Mouse (Mus musculus) limb, embryonic 13.5 days (tissue): Measurements from ENCODE around the gene Arhgef10l. TPM values are rescaled to one million over a fixed set of nuclear protein-coding genes. Genes with fewer than 3 reads are reported as not detected.

ENCODE experiments used
- ATAC-seq: fragments of 200-750 bp; cut with Nextera tagmentation; 2 replicates; pipeline ENCODE4 v1.8.0; 2017; ENCODE audit warnings: low read depth, moderate number of reproducible peaks, moderate TSS enrichment; ENCODE audit not compliant: low FRiP score
- H3K27ac ChIP-seq: fragments of 300-500 bp; sonication (generic); 2 replicates; pipeline ENCODE4 v1.5.1; 2015; ENCODE audit warnings: inconsistent platforms, mild to moderate bottlenecking, moderate library complexity
- H3K27me3 ChIP-seq: fragments of 300-500 bp; sonication (generic); 2 replicates; pipeline ENCODE4 v1.6.1; 2015; ENCODE audit warnings: mild to moderate bottlenecking, inconsistent platforms
- H3K36me3 ChIP-seq: fragments of 300-500 bp; sonication (generic); 2 replicates; pipeline ENCODE4 v1.6.1; 2015; ENCODE audit warnings: inconsistent platforms, mild to moderate bottlenecking, moderate library complexity
- H3K4me1 ChIP-seq: fragments of 300-500 bp; sonication (generic); 2 replicates; pipeline ENCODE4 v1.6.1; 2015; ENCODE audit warnings: inconsistent platforms
- H3K4me2 ChIP-seq: fragments of 300-500 bp; sonication (generic); replicated peaks from 2 replicates; pipeline ENCODE4 v1.6.1; 2015; ENCODE audit warnings: inconsistent platforms, mild to moderate bottlenecking, moderate library complexity
- H3K4me3 ChIP-seq: fragments of 300-500 bp; sonication (generic); 2 replicates; pipeline ENCODE4 v1.5.1; 2015; ENCODE audit warnings: moderate library complexity, mild to moderate bottlenecking, inconsistent platforms
- H3K9ac ChIP-seq: fragments of 300-500 bp; sonication (generic); 2 replicates; pipeline ENCODE4 v1.6.1; 2015; ENCODE audit warnings: mild to moderate bottlenecking, inconsistent platforms
- H3K9me3 ChIP-seq: fragments of 300-500 bp; sonication (generic); 2 replicates; pipeline ENCODE4 v1.6.1; 2016; ENCODE audit warnings: inconsistent platforms
- WGBS: fragments of 180-500 bp; shearing (Covaris S2); methylation state at CpG from one replicate; pipeline ENCODE4 v1.1.7; 2015; 5-methylcytosine and 5-hydroxymethylcytosine counted together
- polyA plus RNA-seq: library from polyadenylated mRNA; unstranded; fragments of >200 nt; fragmentation: Nextera tagmentation; extraction: Ambion mirVana; gene quantifications from 2 replicates; pipeline ENCODE4 v1.2.1, GENCODE M21; 2015

Arhgef10l gene
- polyA plus RNA-seq, 1 experiment from 2014 or later: 14.9 TPM

DNA sequence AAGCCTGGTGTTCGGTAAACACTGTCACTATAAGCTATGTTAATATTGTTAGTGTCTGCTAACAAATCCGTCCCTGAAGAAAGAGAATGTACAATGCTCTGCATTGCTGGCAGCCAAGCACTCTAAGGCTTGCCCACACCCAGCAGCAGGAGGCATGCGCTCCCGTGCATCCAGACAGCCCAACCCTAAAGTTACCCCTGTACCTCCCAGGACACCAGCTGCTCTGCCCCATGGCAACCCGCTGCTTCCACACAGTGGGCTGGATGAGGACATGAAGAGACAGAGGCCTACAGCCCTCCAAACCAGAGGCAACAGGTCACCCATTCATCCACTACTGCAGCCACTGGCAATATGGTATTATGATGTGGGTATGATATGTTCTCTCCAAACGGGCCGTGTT, 60.0 kb downstream of the Arhgef10l start:
- 73% methylated on average over 7 of the region's 7 CpGs for WGBS
- H3K9ac ChIP-seq: no peak overlapping the region

DNA sequence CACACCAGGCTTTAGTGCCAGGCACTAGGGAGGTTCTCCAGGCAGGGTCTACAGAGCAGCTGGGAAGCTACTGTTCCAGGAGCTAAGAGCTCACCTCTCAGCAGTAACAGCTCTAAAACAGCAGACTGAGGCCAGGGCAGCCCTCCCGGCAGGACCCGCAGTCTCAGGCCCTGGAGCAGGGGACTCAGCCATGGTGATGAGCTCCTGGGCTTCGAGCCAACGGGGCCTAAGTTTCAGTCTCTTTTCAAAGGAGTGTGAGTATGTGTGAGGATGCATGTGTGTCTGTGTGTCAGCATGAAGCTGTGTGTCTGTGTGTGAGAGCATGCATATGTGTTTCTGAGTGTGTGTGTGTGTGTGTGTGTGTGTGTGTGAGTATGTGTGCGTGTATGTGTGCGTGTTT, 60.6 kb downstream of the Arhgef10l start:
- WGBS: 84% methylated on average over 6 of the region's 6 CpGs

More for the DNA sequence above, 60.0 kb downstream of the Arhgef10l start:
- Histone ChIP-seq H3K4me1 (peaks cover 20% of the 10 kb centered on the region), H3K9me3 (no peaks in the 10 kb centered on the region), H3K4me2 (no peak overlapping the region), H3K36me3 (peaks cover 53% of the 10 kb centered on the region), H3K4me3 (no peak overlapping the region), H3K27ac (no peak overlapping the region), H3K27me3 (no peaks in the 10 kb centered on the region)
- ATAC-seq: no peak

GRCm38 (mm10) chr4:140604541-140604940, 61.3 kb downstream of the Arhgef10l start:
- H3K9me3 ChIP-seq: no peaks in the 10 kb centered on the region
- 91% methylated on average over 8 of the region's 8 CpGs for WGBS
- H3K4me2 ChIP-seq: no peak overlapping the region
- H3K9ac ChIP-seq: no peak overlapping the region
- peaks cover 54% of the 10 kb centered on the region for H3K36me3 ChIP-seq
- ATAC-seq: no peak
- no peaks in the 10 kb centered on the region for H3K27me3 ChIP-seq
- peaks cover 12% of the 10 kb centered on the region; the same call in 1 of the 2 replicates for H3K4me1 ChIP-seq
- H3K4me3 ChIP-seq: no peak overlapping the region
- no peak overlapping the region for H3K27ac ChIP-seq

More for the DNA sequence above, 60.6 kb downstream of the Arhgef10l start:
- H3K4me1 ChIP-seq: peaks cover 15% of the 10 kb centered on the region
- no peak for ATAC-seq
- no peak overlapping the region for H3K9ac ChIP-seq
- H3K36me3 ChIP-seq: peaks cover 55% of the 10 kb centered on the region
- no peaks in the 10 kb centered on the region for H3K27me3 ChIP-seq
- H3K4me3 ChIP-seq: no peak overlapping the region
- no peak overlapping the region for H3K27ac ChIP-seq
- no peak overlapping the region for H3K4me2 ChIP-seq
- H3K9me3 ChIP-seq: no peaks in the 10 kb centered on the region

DNA sequence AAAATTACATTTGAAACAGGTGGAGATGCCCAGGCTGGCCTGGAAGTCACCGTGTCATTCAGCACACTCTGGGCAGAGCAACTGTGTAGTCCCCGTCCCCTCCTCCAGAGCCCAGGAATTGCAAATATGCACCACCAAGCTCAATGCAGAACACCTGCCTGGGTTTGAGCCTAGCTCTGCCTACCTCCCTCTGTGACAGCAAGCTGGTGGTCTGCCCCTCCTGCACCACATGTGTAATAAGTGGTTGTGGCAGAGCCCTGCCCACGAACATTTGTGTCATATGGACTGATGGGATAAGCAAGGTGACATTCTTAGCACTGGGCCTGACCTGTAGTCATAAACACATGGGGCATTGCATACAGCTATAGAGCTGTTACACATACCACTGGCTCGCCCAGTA, 63.8 kb downstream of the Arhgef10l start:
- WGBS: 66% methylated on average over 4 of the region's 4 CpGs
- Histone ChIP-seq H3K27me3 (no peaks in the 10 kb centered on the region), H3K4me3 (no peak overlapping the region), H3K27ac (no peak overlapping the region), H3K36me3 (peaks cover 55% of the 10 kb centered on the region), H3K4me1 (peaks cover 12% of the 10 kb centered on the region; the same call in 1 of the 2 replicates), H3K9ac (no peak overlapping the region), H3K4me2 (no peak overlapping the region), H3K9me3 (peaks cover 5% of the 10 kb centered on the region)
- ATAC-seq: peak; percentile 45

DNA sequence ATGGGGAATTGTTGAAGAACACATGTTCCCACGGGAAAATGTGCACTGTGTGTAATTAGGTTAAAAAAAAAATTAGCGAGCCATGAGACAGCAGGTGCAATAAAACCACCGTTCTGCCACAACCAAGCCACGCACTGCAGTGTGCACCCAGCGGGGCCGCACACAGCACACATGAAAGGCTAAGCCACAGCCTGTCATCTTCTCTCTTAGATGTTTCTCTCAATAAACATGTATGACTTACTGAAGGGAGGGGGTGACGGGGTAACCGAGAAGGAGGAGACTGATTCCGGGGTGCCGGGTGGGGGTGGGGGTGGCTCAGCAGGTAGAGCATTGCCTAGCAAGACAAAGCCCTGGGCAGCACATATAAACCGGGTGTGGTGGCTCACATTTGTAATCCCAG, 64.7 kb downstream of the Arhgef10l start:
- H3K36me3 ChIP-seq: peaks cover 58% of the 10 kb centered on the region
- H3K9ac ChIP-seq: no peak overlapping the region
- no peak overlapping the region for H3K4me2 ChIP-seq
- ATAC-seq: no peak
- no peak overlapping the region for H3K27ac ChIP-seq
- H3K4me3 ChIP-seq: no peak overlapping the region
- no peaks in the 10 kb centered on the region for H3K27me3 ChIP-seq
- peaks cover 14% of the 10 kb centered on the region for H3K9me3 ChIP-seq
- WGBS: 61% methylated on average over 11 of the region's 11 CpGs
- peaks cover 12% of the 10 kb centered on the region; the same call in 1 of the 2 replicates for H3K4me1 ChIP-seq

DNA sequence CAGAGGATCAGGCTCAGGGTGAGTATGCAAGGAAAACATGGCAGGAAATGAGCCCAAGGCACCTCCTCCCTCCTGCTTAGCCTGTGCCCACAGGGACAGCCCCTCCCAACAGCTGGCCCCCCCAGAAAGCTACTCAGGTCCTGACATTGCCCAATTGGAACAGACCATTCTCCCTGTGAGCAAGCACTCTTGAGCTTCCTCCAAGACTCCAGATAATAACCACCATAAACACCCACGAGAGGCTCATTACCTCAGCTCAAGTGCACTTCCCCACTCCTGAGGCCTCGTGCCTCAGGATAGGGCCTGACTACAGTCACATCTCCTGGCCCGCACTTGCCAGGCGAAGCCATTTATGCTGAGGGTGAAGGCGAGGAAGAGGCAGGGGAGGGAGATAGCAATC, 67.0 kb downstream of the Arhgef10l start:
- Histone ChIP-seq H3K4me2 (no peak overlapping the region), H3K27ac (no peak overlapping the region), H3K4me1 (peaks cover 8% of the 10 kb centered on the region; the same call in 1 of the 2 replicates), H3K9ac (no peak overlapping the region), H3K4me3 (no peak overlapping the region), H3K27me3 (no peaks in the 10 kb centered on the region), H3K9me3 (peaks cover 14% of the 10 kb centered on the region), H3K36me3 (peaks cover 49% of the 10 kb centered on the region)
- WGBS: 49% methylated on average over 5 of the region's 5 CpGs
- ATAC-seq: no peak

GRCm38 (mm10) chr4:140597928-140598327, 67.9 kb downstream of the Arhgef10l start:
- Histone ChIP-seq H3K4me2 (no peak overlapping the region), H3K4me3 (no peak overlapping the region), H3K36me3 (peaks cover 58% of the 10 kb centered on the region), H3K4me1 (peaks cover 8% of the 10 kb centered on the region; the same call in 1 of the 2 replicates), H3K9me3 (peaks cover 14% of the 10 kb centered on the region), H3K27ac (no peak overlapping the region), H3K27me3 (no peaks in the 10 kb centered on the region), H3K9ac (no peak overlapping the region)
- no peak for ATAC-seq
- 91% methylated on average over 6 of the region's 6 CpGs for WGBS

GRCm38 (mm10) chr4:140597378-140597777, 68.4 kb downstream of the Arhgef10l start:
- no peak overlapping the region for H3K4me3 ChIP-seq
- H3K27ac ChIP-seq: no peak overlapping the region
- H3K36me3 ChIP-seq: peaks cover 64% of the 10 kb centered on the region
- H3K4me1 ChIP-seq: peaks cover 5% of the 10 kb centered on the region; the same call in 1 of the 2 replicates
- WGBS: 92% methylated on average over 5 of the region's 5 CpGs
- peaks cover 14% of the 10 kb centered on the region for H3K9me3 ChIP-seq
- H3K9ac ChIP-seq: no peak overlapping the region
- ATAC-seq: no peak
- H3K27me3 ChIP-seq: no peaks in the 10 kb centered on the region
- H3K4me2 ChIP-seq: no peak overlapping the region

- Histone ChIP-seq H3K4me2 (no peak overlapping the region), H3K36me3 (peaks cover 63% of the 10 kb centered on the region), H3K4me3 (no peak overlapping the region), H3K9ac (no peak overlapping the region), H3K27me3 (no peaks in the 10 kb centered on the region), H3K27ac (no peak overlapping the region), H3K4me1 (no peaks in the 10 kb centered on the region), H3K9me3 (peaks cover 14% of the 10 kb centered on the region)
- 93% methylated on average over 14 of the region's 14 CpGs for WGBS
- ATAC-seq: no peak
Measured at GRCm38 (mm10) chr4:140593771-140594505, 71.9 kb downstream of the Arhgef10l start.

DNA sequence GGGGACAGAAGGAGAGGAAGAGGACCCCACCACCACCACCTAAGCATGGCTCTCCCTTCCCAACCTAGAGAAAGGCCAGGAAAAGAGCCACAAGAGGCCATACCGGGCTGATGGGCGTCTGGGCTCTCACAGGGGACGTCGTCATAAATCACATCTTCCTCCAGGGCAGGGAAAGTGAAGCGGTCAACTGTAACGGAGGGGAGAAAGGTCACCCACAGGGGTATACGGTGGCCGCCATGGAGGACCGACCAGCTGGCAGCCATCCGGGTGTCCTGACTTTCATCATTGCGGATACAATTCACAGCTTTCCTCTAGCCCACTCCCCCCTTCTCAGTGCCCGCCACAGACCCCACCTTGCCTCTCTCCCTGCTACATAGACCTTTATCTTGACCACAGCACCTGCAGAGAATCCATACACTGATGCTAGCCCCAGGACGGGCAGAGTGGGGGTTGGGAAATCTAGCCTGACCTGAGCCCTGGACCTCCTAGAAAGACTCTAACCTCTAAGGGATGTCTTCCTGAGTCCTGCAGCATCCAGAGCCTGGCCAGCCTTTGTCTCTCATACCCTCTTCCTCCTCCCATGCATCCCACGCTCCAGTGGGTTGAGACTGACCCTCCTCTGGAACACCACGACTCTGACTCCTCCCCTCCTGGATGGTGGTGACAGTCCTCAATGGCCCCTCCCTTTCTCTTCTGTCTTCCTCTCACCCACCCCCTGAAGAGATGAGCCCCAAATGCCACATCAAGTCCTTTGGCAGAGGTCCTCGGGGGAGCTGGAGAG, 72.6 kb downstream of the Arhgef10l start:
- Histone ChIP-seq H3K9me3 (peaks cover 14% of the 10 kb centered on the region), H3K4me2 (no peak overlapping the region), H3K27ac (no peak overlapping the region), H3K27me3 (no peaks in the 10 kb centered on the region), H3K9ac (no peak overlapping the region), H3K4me1 (no peaks in the 10 kb centered on the region), H3K4me3 (no peak overlapping the region), H3K36me3 (peaks cover 63% of the 10 kb centered on the region)
- 63% methylated on average over 16 of the region's 16 CpGs for WGBS
- no peak for ATAC-seq

DNA sequence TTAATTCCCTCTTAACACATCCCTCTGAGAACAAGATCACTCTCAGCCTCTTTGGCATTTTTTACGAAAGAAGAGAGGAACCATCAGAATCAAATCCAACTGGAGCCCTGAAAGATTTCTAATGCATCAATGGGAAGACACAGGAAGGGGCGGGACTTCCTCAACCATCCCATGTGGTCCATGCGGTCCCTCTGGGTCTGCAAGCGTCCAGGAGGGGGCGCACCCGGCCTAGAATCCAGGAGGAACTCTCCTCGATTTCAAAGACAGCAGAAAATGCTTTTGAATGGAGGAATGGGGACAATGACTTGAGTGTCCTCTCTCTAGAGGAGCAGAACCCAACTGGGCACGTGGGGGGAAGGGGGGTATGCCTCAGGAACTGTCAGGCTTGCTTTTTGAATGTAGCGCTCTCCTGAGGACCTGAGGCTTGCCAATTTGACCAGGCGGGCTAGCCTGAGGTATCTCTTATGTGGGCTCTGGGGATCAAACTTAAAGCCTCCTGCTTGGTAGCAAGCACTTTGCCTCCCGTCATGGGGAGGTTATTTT, 73.5 kb downstream of the Arhgef10l start:
- Histone ChIP-seq H3K27me3 (no peaks in the 10 kb centered on the region), H3K36me3 (peaks cover 60% of the 10 kb centered on the region), H3K27ac (no peak overlapping the region), H3K9ac (no peak overlapping the region), H3K4me1 (no peaks in the 10 kb centered on the region), H3K4me2 (no peak overlapping the region), H3K4me3 (no peak overlapping the region), H3K9me3 (peaks cover 11% of the 10 kb centered on the region)
- 31% methylated on average over 11 of the region's 11 CpGs for WGBS
- ATAC-seq: no peak

- H3K4me2 ChIP-seq: no peak overlapping the region
- no peaks in the 10 kb centered on the region for H3K27me3 ChIP-seq
- WGBS: 74% methylated on average over 5 of the region's 5 CpGs
- no peak overlapping the region for H3K9ac ChIP-seq
- H3K36me3 ChIP-seq: peaks cover 67% of the 10 kb centered on the region
- ATAC-seq: no peak
- H3K4me1 ChIP-seq: no peaks in the 10 kb centered on the region
- no peak overlapping the region for H3K4me3 ChIP-seq
- no peak overlapping the region for H3K27ac ChIP-seq
- no peaks in the 10 kb centered on the region for H3K9me3 ChIP-seq
Measured at GRCm38 (mm10) chr4:140586478-140586877, 79.3 kb downstream of the Arhgef10l start.
